ENCODE assay signal across 35 mouse cellular contexts in genomic region chr1:159792546-159792945, GRCm38 (mm10).
"Had no signal": no experiment of that assay in that cellular context is flagged by ENCODE, and none has a peak within 500 bp of the region (broad histone marks: within the 10 kb centered on the region; RNA-seq: fewer than 3 reads in every experiment).

No protein-coding gene starts in this region.

- H3K4me1 ChIP-seq: heart, embryonic 10.5 days; heart, embryonic 12.5 days; heart, embryonic 13.5 days; heart, embryonic 15.5 days; hindbrain, embryonic 10.5 days; hindbrain, embryonic 12.5 days; hindbrain, embryonic 13.5 days; hindbrain, embryonic 15.5 days; intestine, embryonic 15.5 days; kidney, embryonic 15.5 days had no signal

- DNase-seq: heart, postnatal 10 days; heart, postnatal 14 days; heart, postnatal 36 days; heart, postnatal 4 days; kidney, adult 11 months; kidney, adult 18-20 months; kidney, adult 2 months; kidney, adult 8-10 months; kidney, adult 9 months; kidney, postnatal 10 days; kidney, postnatal 14 days; kidney, postnatal 25 days; kidney, postnatal 36 days; kidney, postnatal 4 days; layer of hippocampus, adult 9-11 months; layer of hippocampus, postnatal 36 days had no signal

- H3K36me3 ChIP-seq: heart, embryonic 10.5 days; heart, embryonic 12.5 days; heart, embryonic 13.5 days; heart, embryonic 15.5 days; hindbrain, embryonic 10.5 days; hindbrain, embryonic 12.5 days; hindbrain, embryonic 13.5 days; hindbrain, embryonic 15.5 days; intestine, embryonic 15.5 days; kidney, embryonic 15.5 days had no signal

- H3K27ac ChIP-seq: heart, embryonic 10.5 days; heart, embryonic 13.5 days; heart, embryonic 15.5 days; hindbrain, embryonic 10.5 days; hindbrain, embryonic 12.5 days; hindbrain, embryonic 13.5 days; hindbrain, embryonic 14.5 days; hindbrain, embryonic 15.5 days; hindbrain, postnatal 0 days; intestine, embryonic 15.5 days; kidney, embryonic 15.5 days; kidney, postnatal 0 days; layer of hippocampus, adult 2 months had no signal

- ATAC-seq: hindbrain, embryonic 16.5 days; hindbrain, postnatal 0 days; inflammation-experienced regulatory T-cells, adult 6 months; intestine, embryonic 15.5 days; intestine, embryonic 16.5 days; intestine, postnatal 0 days had no signal

- H3K27me3 ChIP-seq: heart, embryonic 12.5 days; heart, embryonic 13.5 days; heart, embryonic 15.5 days; hindbrain, embryonic 12.5 days; hindbrain, embryonic 13.5 days; hindbrain, embryonic 15.5 days; intestine, embryonic 15.5 days had no signal

- H3K9me3 ChIP-seq: heart, embryonic 10.5 days; heart, embryonic 12.5 days; heart, embryonic 13.5 days; heart, embryonic 15.5 days; hindbrain, embryonic 10.5 days; hindbrain, embryonic 12.5 days; hindbrain, embryonic 13.5 days; hindbrain, embryonic 15.5 days; intestine, embryonic 15.5 days; kidney, embryonic 15.5 days had no signal

- H3K4me3 ChIP-seq: heart, embryonic 10.5 days; heart, embryonic 12.5 days; heart, embryonic 13.5 days; heart, embryonic 15.5 days; hindbrain, embryonic 10.5 days; hindbrain, embryonic 12.5 days; hindbrain, embryonic 13.5 days; hindbrain, embryonic 15.5 days; intestine, embryonic 15.5 days; kidney, embryonic 15.5 days; layer of hippocampus, adult 2 months had no signal

- H3K9ac ChIP-seq: heart, embryonic 12.5 days; heart, embryonic 13.5 days; heart, embryonic 15.5 days; hindbrain, embryonic 12.5 days; hindbrain, embryonic 13.5 days; hindbrain, embryonic 14.5 days; hindbrain, embryonic 15.5 days; intestine, embryonic 15.5 days; kidney, embryonic 15.5 days had no signal

- H3K4me2 ChIP-seq: heart, embryonic 11.5 days; heart, embryonic 12.5 days; heart, embryonic 13.5 days; heart, embryonic 15.5 days; hindbrain, embryonic 12.5 days; hindbrain, embryonic 13.5 days; hindbrain, embryonic 14.5 days; hindbrain, embryonic 15.5 days; intestine, embryonic 15.5 days; kidney, embryonic 15.5 days had no signal
